Mouse (Mus musculus) lung, postnatal 4 days (tissue): ENCODE measurements around the gene Ppp4r3a.
"Not testable (repeated sequence)": the region's sequence is repeated elsewhere in the genome, so short reads cannot be mapped to it uniquely, and the experiment has no call there.

ENCODE experiments used
- DNase-seq, 2 experiments: peaks; one replicate each; pipeline ENCODE4 v3.0.0; 2021

The Ppp4r3a gene

GRCm38 (mm10) chr12:101083076-101083838 lies at the start of gene Ppp4r3a:
Gene Ppp4r3a (minus strand): TSS chr12:101083702.
- peak; percentile 97 for DNase-seq

- no peak for DNase-seq
Observed at GRCm38 (mm10) chr12:101123013-101123412, 39.5 kb upstream of the Ppp4r3a start.

GRCm38 (mm10) chr12:101122066-101122465 lies 38.6 kb upstream of the Ppp4r3a start:
- DNase-seq, result not testable (repeated sequence)

GRCm38 (mm10) chr12:101109794-101110585 lies 26.5 kb upstream of the Ppp4r3a start:
- not testable (repeated sequence) for DNase-seq

GRCm38 (mm10) chr12:101107722-101108121 lies 24.2 kb upstream of the Ppp4r3a start:
- no peak for DNase-seq

- no peak for DNase-seq
Observed at GRCm38 (mm10) chr12:101105571-101105970, 22.1 kb upstream of the Ppp4r3a start.

GRCm38 (mm10) chr12:101102648-101103047 lies 19.1 kb upstream of the Ppp4r3a start:
- DNase-seq, result peak; percentile 30 to 50

- not testable (repeated sequence) for DNase-seq
Observed at GRCm38 (mm10) chr12:101093678-101094077, 10.2 kb upstream of the Ppp4r3a start.

- DNase-seq, result no peak
Observed at GRCm38 (mm10) chr12:101089955-101090354, 6.5 kb upstream of the Ppp4r3a start.

GRCm38 (mm10) chr12:101087406-101087805 lies 3.9 kb upstream of the Ppp4r3a start:
- no peak for DNase-seq

GRCm38 (mm10) chr12:101084881-101085666 lies 1.6 kb upstream of the Ppp4r3a start:
- DNase-seq, result no peak

- DNase-seq, result no peak
Observed at GRCm38 (mm10) chr12:101084237-101084636, 735 bp upstream of the Ppp4r3a start.

- DNase-seq, result no peak
Observed at GRCm38 (mm10) chr12:101083839-101084195, 315 bp upstream of the Ppp4r3a start.

GRCm38 (mm10) chr12:101082296-101083075 lies 1.0 kb downstream of the Ppp4r3a start:
- DNase-seq, result peak; percentile 53

GRCm38 (mm10) chr12:101077955-101078354 lies 5.5 kb downstream of the Ppp4r3a start:
- no peak for DNase-seq

GRCm38 (mm10) chr12:101075433-101075832 lies 8.1 kb downstream of the Ppp4r3a start:
- DNase-seq, result no peak

GRCm38 (mm10) chr12:101074821-101075429 lies 8.6 kb downstream of the Ppp4r3a start:
- DNase-seq, result no peak

GRCm38 (mm10) chr12:101069813-101070212 lies 13.7 kb downstream of the Ppp4r3a start:
- no peak for DNase-seq

- no peak for DNase-seq
Observed at GRCm38 (mm10) chr12:101066329-101066728, 17.2 kb downstream of the Ppp4r3a start.

- no peak for DNase-seq
Observed at GRCm38 (mm10) chr12:101039956-101040355, 43.5 kb downstream of the Ppp4r3a start.

- peak; percentile 89 to 90 for DNase-seq
Observed at GRCm38 (mm10) chr12:101028954-101029731, 54.4 kb downstream of the Ppp4r3a start, which contains the start of gene Ccdc88c. Gene Ccdc88c (minus strand): TSS chr12:101029056.
